In the genomic region with DNA sequence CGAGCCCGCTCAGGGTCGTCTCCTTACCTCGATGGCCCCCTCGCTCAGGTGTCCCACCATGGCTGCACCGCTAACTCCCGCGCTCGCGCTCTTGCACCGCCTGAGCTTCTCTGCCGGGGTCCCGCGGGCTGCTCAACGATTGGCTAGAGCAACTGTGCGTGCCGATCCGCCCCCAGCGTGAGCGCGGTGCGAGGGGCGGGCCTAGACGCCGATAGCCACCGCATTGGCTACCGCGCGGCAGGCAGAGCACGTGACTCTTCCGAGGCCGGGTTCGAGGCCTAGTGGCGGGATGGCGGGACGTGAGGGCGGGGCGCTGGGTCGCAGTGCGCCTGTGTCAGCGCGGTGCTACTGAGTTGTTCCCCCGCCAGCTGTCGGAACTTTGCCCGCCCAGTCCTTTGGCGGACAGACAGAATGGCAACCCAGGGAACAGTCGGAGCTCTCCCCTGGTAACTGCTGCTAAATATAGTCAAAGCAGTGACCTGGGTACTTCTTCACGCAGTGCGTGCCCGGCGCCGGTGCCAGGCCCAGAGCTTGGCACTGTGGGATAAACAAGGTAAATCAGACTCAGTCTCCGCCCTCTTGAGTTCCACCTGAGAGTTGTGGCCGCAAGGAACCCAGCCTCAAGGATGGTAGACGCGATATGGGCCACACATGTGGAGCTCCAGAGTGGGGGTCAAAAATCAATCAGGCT, we compare ENCODE assay signal across 8 mouse cellular contexts. TPM values are rescaled to one million over a fixed set of nuclear protein-coding genes. Genes with fewer than 3 reads are reported as not detected.
A peak's percentile ranks its signal among the peaks of the same experiment; 100 is the strongest.
DNase-seq lines count a peak whose midpoint lies in the region; ATAC-seq and TF ChIP-seq lines count a peak whose summit lies in the region.

A gene (minus strand): TSS at position 126 of the 691 bp plus-strand sequence.
A gene (plus strand): TSS at position 235 of the 691 bp plus-strand sequence.

- no peaks in the 10 kb centered on the region for H3K9me3 ChIP-seq in hindbrain, embryonic 13.5 days

- POLR2A ChIA-PET in Patski (lab: Charles Lee) = interaction anchor here (1.2 kb wide), 1 partner anchor 112 kb away, joined by 3 read pairs; no protein-coding TSS in a partner anchor

- H3K4me3 ChIP-seq in hindbrain, embryonic 13.5 days = peak within 1 kb of the TSS; percentile 61

- in situ Hi-C loops in Patski (cut with MboI; ENCODE audit: low pct_unique_long_range_greater_than_20kb) = no loop called here

- under 1% methylated on average over 56 of the region's 56 CpGs for WGBS in hindbrain, embryonic 13.5 days

- H3K4me1 ChIP-seq in hindbrain, embryonic 13.5 days (replicated peaks) = peaks cover 25% of the 10 kb centered on the region

- ATAC-seq in Patski = peak; percentile 91
- ATAC-seq in hindbrain, embryonic 13.5 days (ENCODE audit: low FRiP score) = peak; percentile 100

- peak within 1 kb of the TSS; percentile 55 for H3K27ac ChIP-seq in hindbrain, embryonic 13.5 days

- TF ChIP-seq CTCF in Patski (IDR thresholded peaks at IDR 0.05) = no peak

- H3K9ac ChIP-seq in hindbrain, embryonic 13.5 days = peak within 1 kb of the TSS; percentile 76

- DNase-seq in Patski (ENCODE audit: low read depth, low spot score) = peak; percentile 62
- DNase-seq in cerebellum, postnatal 14 days = peak; percentile 95 to 96
- peak; percentile 90 to 94 for DNase-seq in frontal cortex, postnatal 14 days (ENCODE audit: low spot score in 2 of 2)
- DNase-seq in layer of hippocampus, postnatal 25 days (ENCODE audit: extremely low spot score in 1 of 2, low spot score in 1 of 2) = peak; percentile 80
- peak; percentile 96 for DNase-seq in lung, postnatal 25 days (ENCODE audit: low spot score)
- peak; percentile 96 for DNase-seq in retina, embryonic 14.5 days (ENCODE audit: low spot score)
- peak; percentile 96 for DNase-seq in thymus, postnatal 4 days

- CTCF ChIA-PET in Patski (lab: Charles Lee) = no interaction called here

- H3K36me3 ChIP-seq in hindbrain, embryonic 13.5 days = no peaks in the 10 kb centered on the region

- no peaks in the 10 kb centered on the region for H3K27me3 ChIP-seq in Patski
- no peaks in the 10 kb centered on the region for H3K27me3 ChIP-seq in hindbrain, embryonic 13.5 days

- peak within 1 kb of the TSS; percentile 82 for H3K4me2 ChIP-seq in hindbrain, embryonic 13.5 days

RNA-seq across cellular contexts. Expression of the first gene that starts in this region (rescaled TPM):
- 64.8 TPM for polyA plus RNA-seq in Patski (2021)
- polyA plus RNA-seq in hindbrain, embryonic 13.5 days (2015; fragmentation: Nextera tagmentation; extraction: Ambion mirVana) = 58.8 and 63.6 TPM in 2 replicates
- total RNA-seq in layer of hippocampus, postnatal 25 days (2021) = 10 to 100 TPM; 58.8 to 59.5 TPM

RNA-seq across cellular contexts. Expression of the second gene that starts in this region (rescaled TPM):
- 10.4 TPM for polyA plus RNA-seq in Patski (2021)
- 16.9 and 17.6 TPM in 2 replicates for polyA plus RNA-seq in hindbrain, embryonic 13.5 days (2015; fragmentation: Nextera tagmentation; extraction: Ambion mirVana)
- 10 to 100 TPM; 14.3 to 14.5 TPM for total RNA-seq in layer of hippocampus, postnatal 25 days (2021)

Comparison
In these comparisons a context has a peak if more than half of its experiments do, and no peak if none do; other contexts are left out.
1. Peak in every context shown above with its lines: DNase-seq, ATAC-seq, H3K4me3 ChIP-seq and H3K27ac ChIP-seq.